Mouse (Mus musculus) liver, adult 2 months (tissue): ENCODE data around the gene Ccsap.

Experiments
- CTCF ChIP-seq: fragments of 200-500 bp; IDR thresholded peaks from 2 replicates; pipeline ENCODE4 v1.5.1; 2011; ENCODE audit warnings: low read depth, low read length, control low read depth
- POLR2A ChIP-seq: fragments of 200-500 bp; IDR thresholded peaks from 2 replicates; pipeline ENCODE4 v1.6.1; 2011; ENCODE audit warnings: low read length, control low read depth; ENCODE audit not compliant: insufficient read depth; ENCODE audit errors: extremely low read depth

GRCm38 (mm10) chr8:123835451-123835850, 24.6 kb downstream of the Ccsap start:
- TF ChIP-seq POLR2A (no peak), CTCF (peak; percentile 63; the same call in 1 of the 2 replicates)
